Mouse (Mus musculus): ENCODE measurements around the gene Usp42. TPM values are rescaled to one million over a fixed set of nuclear protein-coding genes. Genes with fewer than 3 reads are reported as not detected.

The Usp42 gene
- polyA plus RNA-seq, 1 experiment from 2014 or later = 33.5 TPM

DNA sequence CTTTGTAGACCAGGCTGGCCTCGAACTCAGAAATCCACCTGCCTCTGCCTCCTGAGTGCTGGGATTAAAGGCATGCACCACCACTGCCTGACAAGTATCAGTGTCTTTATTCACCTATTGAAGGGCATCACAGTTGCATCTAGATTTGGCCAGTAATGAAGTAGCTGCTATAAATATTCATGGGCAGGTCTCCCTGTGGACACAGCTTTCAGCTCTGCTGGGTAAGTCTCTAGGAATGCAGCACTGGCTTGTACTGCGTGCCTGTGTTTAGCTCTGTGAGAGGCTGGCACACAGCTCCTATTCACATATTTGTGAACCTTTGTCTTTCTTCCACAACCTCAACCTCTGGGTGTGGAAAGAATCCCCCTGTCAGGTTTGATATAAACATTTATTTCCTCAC, 63.2 kb downstream of the Usp42 start:
- no peak overlapping the region for H3K27ac ChIP-seq (replicated peaks; ENCODE audit: low read depth, low read length)
- H3K4me3 ChIP-seq (ENCODE audit: low read depth, low read length) = no peak overlapping the region
- WGBS = 83% methylated on average over 2 of the region's 2 CpGs
- ATAC-seq (ENCODE audit: insufficient number of reproducible peaks, low FRiP score, low TSS enrichment, low read depth) (no peak), DNase-seq (ENCODE audit: low spot score) (no peak)
- H3K4me2 ChIP-seq (ENCODE audit: low read depth, severe bottlenecking) = no peak overlapping the region
- H3K9me3 ChIP-seq (ENCODE audit: control insufficient read depth, low read length) = no peaks in the 10 kb centered on the region
- no peaks in the 10 kb centered on the region for H3K36me3 ChIP-seq (ENCODE audit: control insufficient read depth, insufficient read depth, low read length)
- no peaks in the 10 kb centered on the region for H3K27me3 ChIP-seq (ENCODE audit: control insufficient read depth, insufficient read depth, low read length)
- H3K4me1 ChIP-seq (ENCODE audit: control insufficient read depth, insufficient read depth, low read length) = no peaks in the 10 kb centered on the region
- no peak overlapping the region for H3K9ac ChIP-seq (ENCODE audit: low read length)

DNA sequence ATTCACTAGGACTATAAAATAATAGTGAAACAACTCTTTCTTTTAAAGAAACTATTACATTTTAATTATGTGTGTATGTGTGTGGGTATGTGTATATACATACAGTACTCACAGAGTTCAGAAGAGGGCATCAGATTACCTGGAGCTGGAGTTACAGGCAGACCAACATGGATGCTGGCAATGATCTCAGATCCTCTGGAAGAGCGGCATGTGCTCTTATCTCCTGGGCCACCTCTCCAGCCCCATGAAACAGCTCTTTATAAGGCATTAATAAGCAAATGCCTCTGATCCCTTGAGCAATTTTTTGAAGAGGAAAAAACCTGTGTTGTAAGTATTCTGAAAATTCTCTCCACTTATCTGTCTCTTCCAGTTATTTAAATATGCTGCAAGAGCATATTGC, 66.1 kb downstream of the Usp42 start:
- H3K27me3 ChIP-seq (ENCODE audit: control insufficient read depth, insufficient read depth, low read length) = no peaks in the 10 kb centered on the region
- H3K9me3 ChIP-seq (ENCODE audit: control insufficient read depth, low read length) = no peaks in the 10 kb centered on the region
- WGBS = 92% methylated on average over 1 of the region's 1 CpGs
- no peak overlapping the region for H3K9ac ChIP-seq (ENCODE audit: low read length)
- H3K4me1 ChIP-seq (ENCODE audit: control insufficient read depth, insufficient read depth, low read length) = no peaks in the 10 kb centered on the region
- H3K4me3 ChIP-seq (ENCODE audit: low read depth, low read length) = no peak overlapping the region
- H3K4me2 ChIP-seq (ENCODE audit: low read depth, severe bottlenecking) = no peak overlapping the region
- DNase-seq (ENCODE audit: low spot score) (no peak), ATAC-seq (ENCODE audit: insufficient number of reproducible peaks, low FRiP score, low TSS enrichment, low read depth) (no peak)
- no peak overlapping the region for H3K27ac ChIP-seq (replicated peaks; ENCODE audit: low read depth, low read length)
- H3K36me3 ChIP-seq (ENCODE audit: control insufficient read depth, insufficient read depth, low read length) = no peaks in the 10 kb centered on the region

DNA sequence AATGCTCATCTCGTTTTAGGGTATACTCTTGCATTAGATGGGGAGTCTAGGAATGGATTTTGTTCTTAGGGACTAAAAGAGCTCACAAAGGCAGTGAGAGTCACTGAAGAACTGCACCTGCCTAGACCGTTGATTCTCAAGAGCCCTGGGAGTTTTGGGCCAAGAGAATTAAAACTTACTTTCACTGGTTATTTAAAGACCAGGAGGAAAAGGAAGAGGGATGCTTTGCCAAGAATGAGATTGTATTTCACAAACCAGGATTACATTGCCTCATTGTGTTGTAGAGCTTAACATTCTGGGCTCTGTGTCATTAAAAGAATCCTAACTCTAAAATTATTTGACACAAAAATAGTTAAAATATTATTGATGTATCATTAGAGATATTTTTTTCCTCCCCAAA, 66.5 kb downstream of the Usp42 start:
- Histone ChIP-seq H3K4me3 (ENCODE audit: low read depth, low read length) (no peak overlapping the region), H3K9ac (ENCODE audit: low read length) (no peak overlapping the region), H3K4me2 (ENCODE audit: low read depth, severe bottlenecking) (no peak overlapping the region), H3K36me3 (ENCODE audit: control insufficient read depth, insufficient read depth, low read length) (no peaks in the 10 kb centered on the region), H3K27ac (replicated peaks; ENCODE audit: low read depth, low read length) (no peak overlapping the region), H3K27me3 (ENCODE audit: control insufficient read depth, insufficient read depth, low read length) (no peaks in the 10 kb centered on the region), H3K4me1 (ENCODE audit: control insufficient read depth, insufficient read depth, low read length) (no peaks in the 10 kb centered on the region), H3K9me3 (ENCODE audit: control insufficient read depth, low read length) (no peaks in the 10 kb centered on the region)
- ATAC-seq (ENCODE audit: insufficient number of reproducible peaks, low FRiP score, low TSS enrichment, low read depth) (no peak), DNase-seq (ENCODE audit: low spot score) (no peak)
- 84% methylated on average over 2 of the region's 2 CpGs for WGBS

DNA sequence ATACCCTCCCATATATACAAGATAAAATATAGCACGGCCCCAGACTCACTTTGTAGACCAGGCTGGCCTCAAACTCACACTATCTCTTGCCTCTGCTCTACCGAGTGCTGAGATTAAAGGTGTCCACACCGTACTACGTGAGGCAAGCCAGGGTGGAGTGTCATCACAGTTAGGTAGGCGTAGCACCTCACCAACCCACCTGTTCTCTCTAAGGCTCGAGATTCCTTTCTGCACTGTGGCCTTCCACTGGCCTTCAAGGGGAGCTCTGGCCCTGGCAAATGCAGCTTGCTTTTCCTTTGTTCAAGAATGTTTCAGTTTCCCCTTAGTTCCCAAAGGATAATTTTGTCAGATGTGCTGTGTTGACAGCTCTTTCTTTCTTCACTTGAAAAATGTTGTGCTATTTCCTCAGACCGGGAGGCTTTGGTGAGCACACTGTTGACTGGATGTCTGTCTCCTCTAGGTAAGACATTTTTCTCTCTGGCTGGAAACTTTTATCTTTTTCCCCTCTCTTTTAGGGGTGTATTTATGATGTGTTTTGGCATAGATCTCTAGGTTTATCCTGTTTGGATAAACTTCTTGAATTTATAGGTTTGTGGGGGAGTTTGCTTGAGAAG, 68.9 kb downstream of the Usp42 start:
- Histone ChIP-seq H3K4me3 (ENCODE audit: low read depth, low read length) (no peak overlapping the region), H3K4me1 (ENCODE audit: control insufficient read depth, insufficient read depth, low read length) (peaks cover 3% of the 10 kb centered on the region; the same call in 1 of the 2 replicates), H3K36me3 (ENCODE audit: control insufficient read depth, insufficient read depth, low read length) (no peaks in the 10 kb centered on the region), H3K9me3 (ENCODE audit: control insufficient read depth, low read length) (no peaks in the 10 kb centered on the region), H3K4me2 (ENCODE audit: low read depth, severe bottlenecking) (no peak overlapping the region), H3K27me3 (ENCODE audit: control insufficient read depth, insufficient read depth, low read length) (no peaks in the 10 kb centered on the region), H3K27ac (replicated peaks; ENCODE audit: low read depth, low read length) (no peak overlapping the region), H3K9ac (ENCODE audit: low read length) (no peak overlapping the region)
- WGBS = 85% methylated on average over 7 of the region's 7 CpGs
- ATAC-seq (ENCODE audit: insufficient number of reproducible peaks, low FRiP score, low TSS enrichment, low read depth) (no peak), DNase-seq (ENCODE audit: low spot score) (no peak)

Other genes starting within 250 kb of the Usp42 start
- gene Rac1, start 204.2 kb downstream of the Usp42 start, polyA plus RNA-seq (2014; fragmentation: Nextera tagmentation; extraction: Ambion mirVana) = 554 and 576 TPM in 2 replicates
- gene Cyth3, start 109.8 kb downstream of the Usp42 start, polyA plus RNA-seq (2014; fragmentation: Nextera tagmentation; extraction: Ambion mirVana) = 49.6 and 51.0 TPM in 2 replicates
- gene Eif2ak1, start 85.5 kb upstream of the Usp42 start, polyA plus RNA-seq (2014; fragmentation: Nextera tagmentation; extraction: Ambion mirVana) = 50.1 and 55.1 TPM in 2 replicates
- gene Ankrd61, start 165.4 kb upstream of the Usp42 start, polyA plus RNA-seq (2014; fragmentation: Nextera tagmentation; extraction: Ambion mirVana) = 0.21 TPM in 2 replicates
- 111 and 114 TPM in 2 replicates for gene Aimp2, start 177.6 kb upstream of the Usp42 start, polyA plus RNA-seq (2014; fragmentation: Nextera tagmentation; extraction: Ambion mirVana)
- gene Pms2, start 177.7 kb upstream of the Usp42 start, polyA plus RNA-seq (2014; fragmentation: Nextera tagmentation; extraction: Ambion mirVana) = 39.1 and 39.3 TPM in 2 replicates
- 0.69 and 0.87 TPM in 2 replicates for gene Gm42421, start 195.9 kb upstream of the Usp42 start, polyA plus RNA-seq (2014; fragmentation: Nextera tagmentation; extraction: Ambion mirVana)
- 0.68 and 0.73 TPM in 2 replicates for gene Rsph10b, start 200.8 kb upstream of the Usp42 start, polyA plus RNA-seq (2014; fragmentation: Nextera tagmentation; extraction: Ambion mirVana)